Comparison of ENCODE assay signal across 9 mouse cellular contexts in genomic region chr12:16563427-16563826, GRCm38 (mm10). TPM values are rescaled to one million over a fixed set of nuclear protein-coding genes. Genes with fewer than 3 reads are reported as not detected.
DNase-seq lines count a peak whose midpoint lies in the region; ATAC-seq and TF ChIP-seq lines count a peak whose summit lies in the region.
"Had no signal": no experiment of that assay in that cellular context is flagged by ENCODE, and none has a peak within 500 bp of the region (broad histone marks: within the 10 kb centered on the region; RNA-seq: fewer than 3 reads in every experiment).

No protein-coding gene starts in this region.

- no peaks in the 10 kb centered on the region for H3K9me3 ChIP-seq in heart, postnatal 0 days (replicated peaks; ENCODE audit: control insufficient read depth, low read length)
- H3K9me3 ChIP-seq in embryonic facial prominence, embryonic 10.5 days: no peaks in the 10 kb centered on the region
- no peaks in the 10 kb centered on the region for H3K9me3 ChIP-seq in limb, embryonic 10.5 days (replicated peaks)
- H3K9me3 ChIP-seq: heart, embryonic 15.5 days had no signal

- 68% methylated on average over 9 of the region's 9 CpGs for WGBS in heart, postnatal 0 days
- WGBS in embryonic facial prominence, embryonic 10.5 days: 72% methylated on average over 9 of the region's 9 CpGs
- WGBS in limb, embryonic 10.5 days: 72% methylated on average over 9 of the region's 9 CpGs

- H3K36me3 ChIP-seq in heart, postnatal 0 days (replicated peaks; ENCODE audit: control insufficient read depth, insufficient read depth, low read length): peaks cover 54% of the 10 kb centered on the region
- peaks cover 70% of the 10 kb centered on the region for H3K36me3 ChIP-seq in embryonic facial prominence, embryonic 10.5 days (replicated peaks)
- peaks cover 64% of the 10 kb centered on the region for H3K36me3 ChIP-seq in limb, embryonic 10.5 days

- H3K27me3 ChIP-seq in heart, postnatal 0 days (ENCODE audit: control insufficient read depth, insufficient read depth, low read length): no peaks in the 10 kb centered on the region
- no peaks in the 10 kb centered on the region for H3K27me3 ChIP-seq in embryonic facial prominence, embryonic 10.5 days (replicated peaks; ENCODE audit: low read depth, poor library complexity, severe bottlenecking)
- H3K27me3 ChIP-seq in limb, embryonic 10.5 days (ENCODE audit: low read depth, poor library complexity, severe bottlenecking): no peaks in the 10 kb centered on the region
- H3K27me3 ChIP-seq: heart, embryonic 15.5 days had no signal

- H3K4me2 ChIP-seq in heart, postnatal 0 days (ENCODE audit: low read depth, low read length): no peak overlapping the region
- H3K4me2 ChIP-seq: heart, embryonic 15.5 days had no signal

- no peak for TF ChIP-seq EP300 in heart, postnatal 0 days (IDR thresholded peaks at IDR 0.05; ENCODE audit: low read depth)

- H3K4me1 ChIP-seq in heart, postnatal 0 days (ENCODE audit: control insufficient read depth, insufficient read depth): no peaks in the 10 kb centered on the region
- no peaks in the 10 kb centered on the region for H3K4me1 ChIP-seq in embryonic facial prominence, embryonic 10.5 days
- no peaks in the 10 kb centered on the region for H3K4me1 ChIP-seq in limb, embryonic 10.5 days

- TF ChIP-seq CTCF in heart, postnatal 0 days (IDR thresholded peaks at IDR 0.05; ENCODE audit: low read depth): peak; percentile 59

- H3K27ac ChIP-seq in heart, postnatal 0 days (ENCODE audit: low read depth): no peak overlapping the region
- no peak overlapping the region for H3K27ac ChIP-seq in embryonic facial prominence, embryonic 10.5 days (replicated peaks)
- H3K27ac ChIP-seq in limb, embryonic 10.5 days: no peak overlapping the region
- H3K27ac ChIP-seq: heart, embryonic 15.5 days had no signal

- peak; percentile 13 for DNase-seq in heart, postnatal 0 days (ENCODE audit: low spot score)
- no peak for DNase-seq in heart, adult 9 months (ENCODE audit: low spot score in 2 of 2)
- DNase-seq in thymus, postnatal 14 days: peak; percentile 36
- no peak for DNase-seq in thymus, adult 18-20 months
- DNase-seq in embryonic facial prominence, embryonic 10.5 days (ENCODE audit: low spot score): peak; percentile 51
- DNase-seq in limb, embryonic 10.5 days (ENCODE audit: low spot score): peak; percentile 52
- DNase-seq in right cerebral cortex, postnatal 4 days: peak; percentile 72
- no peak for DNase-seq in spleen, postnatal 36 days (ENCODE audit: low spot score in 2 of 2)

- no peak overlapping the region for H3K9ac ChIP-seq in heart, postnatal 0 days (replicated peaks; ENCODE audit: low read depth, low read length)
- H3K9ac ChIP-seq: heart, embryonic 15.5 days had no signal

- no peak overlapping the region for H3K4me3 ChIP-seq in heart, postnatal 0 days (ENCODE audit: low read depth, low read length)
- H3K4me3 ChIP-seq in embryonic facial prominence, embryonic 10.5 days: no peak overlapping the region
- H3K4me3 ChIP-seq in limb, embryonic 10.5 days: no peak overlapping the region
- H3K4me3 ChIP-seq: heart, embryonic 15.5 days had no signal

- ATAC-seq in heart, postnatal 0 days (ENCODE audit: insufficient read depth, low read depth): 0 out of 2 replicates have a peak, but pooled peaks have one; percentile 32

RNA-seq across cellular contexts. Expression of gene Lpin1, which starts 47.3 kb away (rescaled TPM):
- 16.9 and 24.8 TPM in 2 replicates for total RNA-seq in heart, postnatal 0 days (2014; rRNA removed; ENCODE audit: low replicate concordance)
- 10.6 and 11.1 TPM in 2 replicates for polyA plus RNA-seq in heart, postnatal 0 days (2015; fragmentation: Nextera tagmentation; extraction: Ambion mirVana)
- 6.2 and 6.7 TPM in 2 replicates for polyA plus RNA-seq in embryonic facial prominence, embryonic 10.5 days (2016; fragmentation: Nextera tagmentation; extraction: Ambion mirVana)
- 5.1 and 7.2 TPM in 2 replicates for polyA plus RNA-seq in limb, embryonic 10.5 days (2016; fragmentation: Nextera tagmentation; extraction: Ambion mirVana)

Comparison
In these comparisons a context has a peak if more than half of its experiments do, and no peak if none do; other contexts are left out.
1. DNase-seq: peak in heart, postnatal 0 days (single experiment), thymus, postnatal 14 days (single experiment), embryonic facial prominence, embryonic 10.5 days (single experiment), limb, embryonic 10.5 days (single experiment) and right cerebral cortex, postnatal 4 days (single experiment); none in heart, adult 9 months (0 of 2), thymus, adult 18-20 months (0 of 2) and spleen, postnatal 36 days (0 of 2).